17 mouse cellular contexts compared by ENCODE assay signal in genomic region chr10:98292140-98292539, GRCm38 (mm10).
A peak's percentile ranks its signal among the peaks of the same experiment; 100 is the strongest.
DNase-seq lines count a peak whose midpoint lies in the region; ATAC-seq and TF ChIP-seq lines count a peak whose summit lies in the region.
"Had no signal": no experiment of that assay in that cellular context is flagged by ENCODE, and none has a peak within 500 bp of the region (broad histone marks: within the 10 kb centered on the region; RNA-seq: fewer than 3 reads in every experiment).

No protein-coding gene starts in this region.

- no peak overlapping the region; the same call in 1 of the 2 replicates for H3K27ac ChIP-seq in heart, adult 2 months
- H3K27ac ChIP-seq in lung, embryonic 16.5 days (ENCODE audit: low read length) = peak overlapping the region; percentile 80
- H3K27ac ChIP-seq: embryonic facial prominence, embryonic 13.5 days; forebrain, embryonic 13.5 days; hindbrain, embryonic 10.5 days; liver, embryonic 15.5 days; midbrain, embryonic 13.5 days had no signal

- no peaks in the 10 kb centered on the region for H3K27me3 ChIP-seq in heart, adult 2 months (ENCODE audit: control insufficient read depth, insufficient read depth, low read length)
- H3K27me3 ChIP-seq in lung, embryonic 16.5 days (ENCODE audit: control insufficient read depth, insufficient read depth, low read depth, low read length) = no peaks in the 10 kb centered on the region
- H3K27me3 ChIP-seq: embryonic facial prominence, embryonic 13.5 days; forebrain, embryonic 13.5 days; liver, embryonic 15.5 days; midbrain, embryonic 13.5 days had no signal

- peak; percentile 24 to 42 for DNase-seq in heart, adult 18-20 months
- no peak for DNase-seq in heart, adult 2 months
- no peak for DNase-seq in lung, adult 2 months
- DNase-seq in gonadal fat pad, adult 2 months (ENCODE audit: low read depth) = peak; percentile 4
- DNase-seq in lung, postnatal 25 days (ENCODE audit: low spot score) = peak; percentile 2
- DNase-seq in layer of hippocampus, adult 9-11 months = no peak
- DNase-seq: adrenal gland, postnatal 14 days; cerebellum, adult 9-11 months; kidney, postnatal 36 days; right cerebral cortex, postnatal 14 days had no signal

- 14% methylated on average over 2 of the region's 2 CpGs for WGBS in heart, adult 2 months
- 11% methylated on average over 2 of the region's 2 CpGs for WGBS in lung, embryonic 16.5 days
- WGBS in lung, adult 2 months = 15% methylated on average over 2 of the region's 2 CpGs

- H3K4me3 ChIP-seq in heart, adult 2 months = no peak overlapping the region
- H3K4me3 ChIP-seq in lung, embryonic 16.5 days (ENCODE audit: low read length) = no peak overlapping the region
- no peak overlapping the region for H3K4me3 ChIP-seq in lung, adult 2 months (replicated peaks; ENCODE audit: extremely low read depth, low read depth, low read length)
- H3K4me3 ChIP-seq: embryonic facial prominence, embryonic 13.5 days; forebrain, embryonic 13.5 days; hindbrain, embryonic 10.5 days; liver, embryonic 15.5 days; midbrain, embryonic 13.5 days had no signal

- no peak overlapping the region for H3K9ac ChIP-seq in heart, adult 2 months (ENCODE audit: low read depth, low read length)
- H3K9ac ChIP-seq in lung, embryonic 16.5 days (ENCODE audit: low read length) = no peak overlapping the region
- H3K9ac ChIP-seq: embryonic facial prominence, embryonic 13.5 days; forebrain, embryonic 13.5 days; liver, embryonic 15.5 days; midbrain, embryonic 13.5 days had no signal

- H3K36me3 ChIP-seq in heart, adult 2 months (ENCODE audit: control insufficient read depth, insufficient read depth, low read length) = no peaks in the 10 kb centered on the region
- no peaks in the 10 kb centered on the region for H3K36me3 ChIP-seq in lung, embryonic 16.5 days (ENCODE audit: control insufficient read depth, insufficient read depth, low read length)
- H3K36me3 ChIP-seq: embryonic facial prominence, embryonic 13.5 days; hindbrain, embryonic 10.5 days; liver, embryonic 15.5 days; midbrain, embryonic 13.5 days had no signal

- no peak for TF ChIP-seq EP300 in heart, adult 2 months (IDR thresholded peaks at IDR 0.05; ENCODE audit: insufficient read depth, low read depth, low read length)

- ATAC-seq in lung, embryonic 16.5 days (ENCODE audit: low read depth) = peak; percentile 94
- ATAC-seq: forebrain, embryonic 13.5 days; inflammation-experienced regulatory T-cells, adult 6 months; midbrain, embryonic 13.5 days had no signal

- H3K4me1 ChIP-seq in heart, adult 2 months (ENCODE audit: control insufficient read depth, insufficient read depth, low read length) = no peaks in the 10 kb centered on the region
- peaks cover 6% of the 10 kb centered on the region for H3K4me1 ChIP-seq in lung, embryonic 16.5 days (replicated peaks; ENCODE audit: control insufficient read depth, insufficient read depth, low read length)
- peaks cover 5% of the 10 kb centered on the region; the same call in 1 of the 2 replicates for H3K4me1 ChIP-seq in lung, adult 2 months (ENCODE audit: control insufficient read depth, insufficient read depth, low read length)
- H3K4me1 ChIP-seq: embryonic facial prominence, embryonic 13.5 days; forebrain, embryonic 13.5 days; hindbrain, embryonic 10.5 days; liver, embryonic 15.5 days; midbrain, embryonic 13.5 days had no signal

- H3K79me2 ChIP-seq in heart, adult 2 months (replicated peaks; ENCODE audit: control insufficient read depth, insufficient read depth, low read length) = no peaks in the 10 kb centered on the region

- H3K4me2 ChIP-seq in lung, embryonic 16.5 days (ENCODE audit: low read depth, low read length) = no peak overlapping the region
- H3K4me2 ChIP-seq: embryonic facial prominence, embryonic 13.5 days; forebrain, embryonic 13.5 days; liver, embryonic 15.5 days; midbrain, embryonic 13.5 days had no signal

- no peak for TF ChIP-seq POLR2A in heart, adult 2 months (IDR thresholded peaks at IDR 0.05; ENCODE audit: insufficient read depth, low read depth, low read length)
- no peak for TF ChIP-seq POLR2A in lung, adult 2 months (IDR thresholded peaks at IDR 0.05; ENCODE audit: borderline replicate concordance, extremely low read depth, low read depth, low read length)

- intact Hi-C loops in heart, adult 2 months (cut with DNase I) = no loop called here

- no peak for TF ChIP-seq CTCF in heart, adult 2 months (IDR thresholded peaks at IDR 0.05)
- TF ChIP-seq CTCF in lung, adult 2 months (IDR thresholded peaks at IDR 0.05; ENCODE audit: insufficient read depth, low read length) = no peak

- H3K9me3 ChIP-seq in lung, embryonic 16.5 days (ENCODE audit: control insufficient read depth, low read length) = no peaks in the 10 kb centered on the region
- H3K9me3 ChIP-seq: embryonic facial prominence, embryonic 13.5 days; forebrain, embryonic 13.5 days; hindbrain, embryonic 10.5 days; liver, embryonic 15.5 days; midbrain, embryonic 13.5 days had no signal

Comparison
In these comparisons a context has a peak if more than half of its experiments do, and no peak if none do; other contexts are left out.
1. DNase-seq: peak in heart, adult 18-20 months (2 of 2), gonadal fat pad, adult 2 months (single experiment) and lung, postnatal 25 days (single experiment); none in heart, adult 2 months (0 of 2), lung, adult 2 months (single experiment) and layer of hippocampus, adult 9-11 months (single experiment).